Mouse (Mus musculus) small intestine, adult 2 months (tissue): ENCODE measurements around the gene Ntsr2. TPM values are rescaled to one million over a fixed set of nuclear protein-coding genes. Genes with fewer than 3 reads are reported as not detected.

Source experiments
- H3K27ac ChIP-seq: fragments of 200-500 bp; 2 replicates; pipeline ENCODE4 v1.5.1; 2012; ENCODE audit warnings: low read depth, low read length, control low read depth, inconsistent platforms; ENCODE audit not compliant: insufficient read depth
- H3K27me3 ChIP-seq: fragments of 200-500 bp; 2 replicates; pipeline ENCODE4 v1.6.1; 2012; ENCODE audit warnings: mild to moderate bottlenecking, moderate library complexity, low read length, inconsistent platforms; ENCODE audit not compliant: control insufficient read depth, insufficient read depth
- H3K36me3 ChIP-seq: fragments of 200-500 bp; 2 replicates; pipeline ENCODE4 v1.6.1; 2012; ENCODE audit warnings: mild to moderate bottlenecking, low read length, control low read depth, inconsistent platforms; ENCODE audit not compliant: control insufficient read depth, insufficient read depth
- H3K4me1 ChIP-seq: fragments of 200-500 bp; 2 replicates; pipeline ENCODE4 v1.6.1; 2012; ENCODE audit warnings: low read length, inconsistent platforms, mixed read lengths; ENCODE audit not compliant: control insufficient read depth, insufficient read depth, insufficient read length
- H3K4me3 ChIP-seq: fragments of 200-500 bp; 2 replicates; pipeline ENCODE4 v1.5.1; 2012; ENCODE audit warnings: low read depth, mild to moderate bottlenecking, control low read depth, inconsistent platforms, low read length, moderate library complexity
- CTCF ChIP-seq: fragments of 200-500 bp; IDR thresholded peaks from 2 replicates; pipeline ENCODE4 v1.5.1; 2012; ENCODE audit warnings: low read depth, mild to moderate bottlenecking, control low read depth, inconsistent platforms, low read length, moderate library complexity, mixed read lengths; ENCODE audit not compliant: insufficient replicate concordance, insufficient read length; ENCODE audit errors: extremely low read depth
- POLR2A ChIP-seq: fragments of 200-500 bp; IDR thresholded peaks from 2 replicates; pipeline ENCODE4 v1.6.1; 2012; ENCODE audit warnings: low read depth, mild to moderate bottlenecking, control low read depth, inconsistent platforms, low read length, moderate library complexity
- WGBS: fragments of 180-500 bp; shearing (Covaris S2); methylation state at CpG from one replicate; pipeline ENCODE4 v1.1.7; 2018; 5-methylcytosine and 5-hydroxymethylcytosine counted together
- polyA plus RNA-seq: library from polyadenylated mRNA; depleted of rRNA; stranded (reverse); fragments of >200 nt; gene quantifications from 2 replicates; pipeline ENCODE4 v1.2.3, GENCODE M21; 2012

The Ntsr2 gene
- polyA plus RNA-seq, 1 experiment: not detected

- no peaks in the 10 kb centered on the region for H3K36me3 ChIP-seq
- no peak for TF ChIP-seq POLR2A
- TF ChIP-seq CTCF: no peak
- H3K27me3 ChIP-seq: no peaks in the 10 kb centered on the region
- 88% methylated on average over 3 of the region's 3 CpGs for WGBS
- no peak overlapping the region for H3K27ac ChIP-seq
- H3K4me1 ChIP-seq: peaks cover 12% of the 10 kb centered on the region; the same call in 1 of the 2 replicates
- no peak overlapping the region for H3K4me3 ChIP-seq
Measured at GRCm38 (mm10) chr12:16620230-16620629, 33.0 kb upstream of the Ntsr2 start.

GRCm38 (mm10) chr12:16630152-16630865 is 22.9 kb upstream of the Ntsr2 start:
- no peaks in the 10 kb centered on the region for H3K36me3 ChIP-seq
- no peak overlapping the region for H3K4me3 ChIP-seq
- TF ChIP-seq POLR2A (no peak), CTCF (no peak)
- no peaks in the 10 kb centered on the region for H3K27me3 ChIP-seq
- WGBS: 40% methylated on average over 7 of the region's 7 CpGs
- no peak overlapping the region for H3K27ac ChIP-seq
- H3K4me1 ChIP-seq: peaks cover 4% of the 10 kb centered on the region; the same call in 1 of the 2 replicates

- WGBS: 92% methylated on average over 1 of the region's 1 CpGs
Measured at GRCm38 (mm10) chr12:16630866-16631185, 22.4 kb upstream of the Ntsr2 start.

GRCm38 (mm10) chr12:16631423-16631822 is 21.8 kb upstream of the Ntsr2 start:
- Histone ChIP-seq H3K4me1 (peaks cover 4% of the 10 kb centered on the region; the same call in 1 of the 2 replicates), H3K27ac (no peak overlapping the region), H3K27me3 (no peaks in the 10 kb centered on the region), H3K4me3 (no peak overlapping the region), H3K36me3 (no peaks in the 10 kb centered on the region)
- TF ChIP-seq CTCF (no peak), POLR2A (no peak)
- 81% methylated on average over 2 of the region's 2 CpGs for WGBS

More at GRCm38 (mm10) chr12:16630866-16631185, 22.4 kb upstream of the Ntsr2 start:
- Histone ChIP-seq H3K27me3 (no peaks in the 10 kb centered on the region), H3K4me3 (no peak overlapping the region), H3K27ac (no peak overlapping the region), H3K36me3 (no peaks in the 10 kb centered on the region), H3K4me1 (peaks cover 4% of the 10 kb centered on the region; the same call in 1 of the 2 replicates)
- TF ChIP-seq CTCF (no peak), POLR2A (no peak)

- Histone ChIP-seq H3K27me3 (no peaks in the 10 kb centered on the region), H3K4me3 (no peak overlapping the region), H3K4me1 (peaks cover 4% of the 10 kb centered on the region; the same call in 1 of the 2 replicates), H3K27ac (no peak overlapping the region), H3K36me3 (no peaks in the 10 kb centered on the region)
- TF ChIP-seq CTCF (no peak), POLR2A (no peak)
- WGBS: 81% methylated on average over 6 of the region's 6 CpGs
Measured at GRCm38 (mm10) chr12:16633235-16633634, 19.9 kb upstream of the Ntsr2 start.

GRCm38 (mm10) chr12:16634075-16634813 is 18.9 kb upstream of the Ntsr2 start:
- Histone ChIP-seq H3K4me3 (no peak overlapping the region), H3K27ac (no peak overlapping the region), H3K27me3 (no peaks in the 10 kb centered on the region), H3K4me1 (peaks cover 4% of the 10 kb centered on the region; the same call in 1 of the 2 replicates), H3K36me3 (no peaks in the 10 kb centered on the region)
- 49% methylated on average over 14 of the region's 14 CpGs for WGBS
- TF ChIP-seq CTCF: peak; percentile 82; the same call in 1 of the 2 replicates
- TF ChIP-seq POLR2A: no peak

GRCm38 (mm10) chr12:16635816-16636215 is 17.4 kb upstream of the Ntsr2 start:
- TF ChIP-seq CTCF (no peak), POLR2A (no peak)
- Histone ChIP-seq H3K4me3 (no peak overlapping the region), H3K27me3 (no peaks in the 10 kb centered on the region), H3K27ac (no peak overlapping the region), H3K4me1 (peaks cover 4% of the 10 kb centered on the region; the same call in 1 of the 2 replicates), H3K36me3 (no peaks in the 10 kb centered on the region)
- WGBS: 69% methylated on average over 6 of the region's 6 CpGs
